Mouse (Mus musculus) heart, embryonic 15.5 days (tissue): Measurements from ENCODE around the gene Opa1. TPM values are rescaled to one million over a fixed set of nuclear protein-coding genes. Genes with fewer than 3 reads are reported as not detected.
A peak's percentile ranks its signal among the peaks of the same experiment; 100 is the strongest.

ENCODE experiments used
- ATAC-seq: fragments of 200-750 bp; cut with Nextera tagmentation; replicated peaks from 2 replicates; pipeline ENCODE4 v1.8.0; 2017; ENCODE audit warnings: low read depth, moderate TSS enrichment; ENCODE audit not compliant: insufficient number of reproducible peaks, insufficient read depth, low FRiP score
- H3K27ac ChIP-seq: fragments of 300-500 bp; sonication (generic); 2 replicates; pipeline ENCODE4 v1.5.1; 2015; ENCODE audit warnings: mild to moderate bottlenecking, inconsistent platforms
- H3K27me3 ChIP-seq: fragments of 300-500 bp; sonication (generic); 2 replicates; pipeline ENCODE4 v1.6.1; 2015; ENCODE audit warnings: inconsistent platforms
- H3K36me3 ChIP-seq: fragments of 300-500 bp; sonication (generic); 2 replicates; pipeline ENCODE4 v1.6.1; 2015; ENCODE audit warnings: mild to moderate bottlenecking, inconsistent platforms
- H3K4me1 ChIP-seq: fragments of 300-500 bp; sonication (generic); replicated peaks from 2 replicates; pipeline ENCODE4 v1.6.1; 2015; ENCODE audit warnings: inconsistent platforms
- H3K4me2 ChIP-seq: fragments of 300-500 bp; sonication (generic); 2 replicates; pipeline ENCODE4 v1.6.1; 2015; ENCODE audit warnings: inconsistent platforms, mild to moderate bottlenecking, moderate library complexity
- H3K4me3 ChIP-seq: fragments of 300-500 bp; sonication (generic); 2 replicates; pipeline ENCODE4 v1.5.1; 2015; ENCODE audit warnings: mild to moderate bottlenecking, inconsistent platforms
- H3K9ac ChIP-seq: fragments of 300-500 bp; sonication (generic); 2 replicates; pipeline ENCODE4 v1.6.1; 2015; ENCODE audit warnings: mild to moderate bottlenecking, inconsistent platforms
- H3K9me3 ChIP-seq: fragments of 300-500 bp; sonication (generic); replicated peaks from 2 replicates; pipeline ENCODE4 v1.6.1; 2016; ENCODE audit warnings: inconsistent platforms
- WGBS: fragments of 180-500 bp; shearing (Covaris S2); methylation state at CpG from one replicate; pipeline ENCODE4 v1.1.7; 2015; ENCODE audit warnings: mixed read lengths; 5-methylcytosine and 5-hydroxymethylcytosine counted together
- polyA plus RNA-seq: library from polyadenylated mRNA; unstranded; fragments of >200 nt; fragmentation: Nextera tagmentation; extraction: Ambion mirVana; gene quantifications from 2 replicates; pipeline ENCODE4 v1.2.1, GENCODE M21; 2015

The Opa1 gene
- polyA plus RNA-seq, 1 experiment from 2014 or later, result 37.1 TPM

DNA sequence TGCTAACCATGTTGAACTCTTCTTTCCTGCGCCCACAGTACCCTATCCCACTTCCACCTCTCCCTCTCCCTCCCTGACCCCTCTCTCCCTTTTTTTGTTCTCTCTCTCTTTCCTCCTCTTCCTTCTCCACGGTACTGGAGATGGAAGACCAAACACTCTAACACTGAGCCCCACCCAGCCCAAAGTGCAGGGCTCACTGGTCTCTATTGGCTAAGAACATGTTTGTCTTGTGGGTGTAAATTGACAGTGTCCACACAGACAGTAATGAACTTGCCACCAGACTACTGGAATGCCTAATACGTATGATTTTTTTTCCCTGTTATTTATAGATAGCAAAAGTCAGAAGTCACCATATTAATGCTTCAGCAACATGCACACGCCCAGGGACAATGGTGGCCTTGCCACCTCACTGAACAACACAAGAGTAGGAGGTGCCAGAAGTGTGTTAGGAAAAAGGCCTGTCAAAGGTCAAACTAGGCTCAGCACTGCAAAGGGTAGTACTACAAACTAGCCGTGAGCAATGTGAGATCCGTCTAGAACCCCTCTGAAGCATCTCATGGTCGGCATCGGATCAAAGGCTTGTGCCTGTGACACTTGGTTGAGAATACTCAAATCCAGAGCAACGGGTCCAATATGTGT lies 77.2 kb downstream of the Opa1 start:
- H3K9ac ChIP-seq, result no peak overlapping the region
- no peak for ATAC-seq
- H3K4me3 ChIP-seq, result no peak overlapping the region
- no peaks in the 10 kb centered on the region for H3K27me3 ChIP-seq
- H3K9me3 ChIP-seq, result no peaks in the 10 kb centered on the region
- H3K4me2 ChIP-seq, result no peak overlapping the region
- peaks cover 7% of the 10 kb centered on the region; the same call in 1 of the 2 replicates for H3K4me1 ChIP-seq
- no peak overlapping the region for H3K27ac ChIP-seq
- 72% methylated on average over 9 of the region's 9 CpGs for WGBS
- peaks cover 15% of the 10 kb centered on the region for H3K36me3 ChIP-seq

DNA sequence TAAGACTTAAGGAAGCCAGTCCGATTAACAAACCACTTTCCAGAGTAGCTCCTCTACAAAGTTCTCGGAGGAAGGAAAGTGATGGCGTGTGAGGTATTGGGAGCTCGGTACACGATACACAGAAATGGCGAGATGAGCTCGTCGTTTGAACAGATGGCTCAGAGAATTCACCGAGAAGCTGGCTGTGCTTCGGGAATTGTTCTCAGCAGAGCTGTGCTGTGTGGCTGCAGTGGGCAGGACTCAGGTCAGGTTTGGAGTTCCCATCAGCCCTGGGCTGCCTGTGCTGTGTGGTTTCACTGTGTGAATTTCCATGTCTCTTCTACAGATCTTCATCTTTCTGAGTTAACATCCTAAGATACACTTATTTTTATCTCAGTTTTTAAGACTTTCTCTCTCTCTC lies 77.8 kb downstream of the Opa1 start:
- H3K27me3 ChIP-seq, result no peaks in the 10 kb centered on the region
- H3K4me3 ChIP-seq, result no peak overlapping the region
- H3K9me3 ChIP-seq, result no peaks in the 10 kb centered on the region
- H3K4me1 ChIP-seq, result peaks cover 7% of the 10 kb centered on the region; the same call in 1 of the 2 replicates
- peaks cover 10% of the 10 kb centered on the region; the same call in 1 of the 2 replicates for H3K36me3 ChIP-seq
- no peak for ATAC-seq
- no peak overlapping the region for H3K4me2 ChIP-seq
- no peak overlapping the region for H3K27ac ChIP-seq
- 64% methylated on average over 10 of the region's 10 CpGs for WGBS
- no peak overlapping the region for H3K9ac ChIP-seq

DNA sequence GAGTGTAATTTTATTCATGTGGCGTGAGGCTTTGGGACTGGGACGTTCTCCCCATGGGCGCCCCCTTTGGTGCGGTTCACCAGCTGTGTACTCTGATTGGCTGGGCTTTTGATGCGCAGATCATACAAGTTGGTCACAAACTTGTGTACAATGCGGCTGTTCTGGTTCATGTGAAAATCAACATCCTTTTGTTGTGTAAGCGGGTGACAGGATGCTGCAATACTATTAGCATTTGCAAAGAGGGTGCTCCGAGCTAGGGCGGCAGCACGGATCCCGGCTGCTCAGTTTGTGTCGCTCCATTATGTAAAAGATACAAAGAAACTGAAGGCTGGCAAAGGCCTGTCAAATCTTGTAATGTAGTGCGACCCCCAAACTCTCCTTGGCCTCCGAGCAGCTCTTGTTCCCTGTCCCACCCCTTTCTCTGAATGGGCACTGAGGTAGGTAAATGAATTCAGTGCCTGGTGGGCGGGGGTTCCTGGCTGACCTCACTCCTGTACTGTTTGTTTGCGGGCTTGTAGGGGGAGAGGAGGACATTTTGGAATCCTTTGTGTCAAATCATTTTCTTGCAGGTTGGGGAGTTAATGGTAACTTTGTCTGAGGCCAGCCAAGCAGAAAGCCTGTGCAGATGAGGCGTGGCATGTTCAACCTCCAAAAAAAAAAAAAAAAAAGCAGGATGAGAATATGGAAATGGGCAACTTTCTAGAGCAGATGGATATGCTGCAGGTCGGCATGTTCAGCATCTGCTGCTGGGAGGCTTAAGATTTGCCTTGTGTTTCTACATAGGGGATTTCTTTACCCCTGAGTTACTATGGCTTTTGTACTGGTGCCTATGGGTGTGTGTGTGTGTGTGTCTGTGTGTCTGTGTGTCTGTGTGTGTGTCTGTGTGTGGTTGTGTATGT lies 78.8 kb downstream of the Opa1 start:
- Histone ChIP-seq H3K9me3 (no peaks in the 10 kb centered on the region), H3K36me3 (peaks cover 4% of the 10 kb centered on the region; the same call in 1 of the 2 replicates), H3K9ac (0 out of 2 replicates have a peak overlapping the region, but pooled peaks have one; percentile 28), H3K27me3 (no peaks in the 10 kb centered on the region), H3K4me3 (peak overlapping the region; percentile 30), H3K4me2 (peak overlapping the region; percentile 57), H3K4me1 (peaks cover 7% of the 10 kb centered on the region; the same call in 1 of the 2 replicates), H3K27ac (no peak overlapping the region)
- ATAC-seq, result no peak
- WGBS, result 22% methylated on average over 18 of the region's 18 CpGs

DNA sequence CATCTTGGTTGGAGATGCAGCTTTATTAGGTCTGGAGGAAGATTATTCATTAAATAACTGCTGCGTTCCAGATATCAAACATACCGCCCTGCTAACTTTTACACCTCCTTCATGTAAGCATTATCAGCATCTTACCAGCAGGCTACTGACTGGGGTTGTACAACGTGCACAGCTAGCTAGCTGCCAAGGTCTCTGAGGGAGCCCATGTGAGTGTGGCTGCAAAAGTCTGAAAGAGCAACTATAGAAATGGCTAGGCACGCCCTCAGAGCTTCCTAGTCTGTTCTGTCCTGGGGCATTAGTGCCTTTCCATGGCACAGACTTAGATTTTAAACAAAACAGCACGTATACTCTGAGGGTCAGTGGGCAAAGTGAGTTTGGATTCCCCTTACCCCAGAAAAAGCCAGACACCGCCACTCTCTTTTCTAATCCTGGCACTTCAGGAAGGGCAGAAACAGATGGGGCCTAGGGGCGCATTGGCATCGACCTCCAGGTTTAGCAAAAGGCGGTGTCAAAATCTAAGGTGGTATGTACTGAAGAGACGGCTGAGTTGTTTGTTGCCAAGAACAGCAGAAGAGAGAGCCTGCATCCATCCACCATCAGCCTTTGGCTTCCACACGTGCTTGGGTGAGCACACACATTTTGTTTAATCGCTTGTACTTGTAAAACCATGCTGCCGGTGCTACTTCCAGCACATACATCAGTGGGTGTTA lies 80.1 kb downstream of the Opa1 start:
- Histone ChIP-seq H3K27me3 (no peaks in the 10 kb centered on the region), H3K9me3 (no peaks in the 10 kb centered on the region), H3K4me1 (peaks cover 7% of the 10 kb centered on the region; the same call in 1 of the 2 replicates), H3K27ac (no peak overlapping the region), H3K4me3 (no peak overlapping the region), H3K9ac (no peak overlapping the region), H3K4me2 (no peak overlapping the region), H3K36me3 (no peaks in the 10 kb centered on the region)
- WGBS, result 78% methylated on average over 13 of the region's 13 CpGs
- ATAC-seq, result no peak

DNA sequence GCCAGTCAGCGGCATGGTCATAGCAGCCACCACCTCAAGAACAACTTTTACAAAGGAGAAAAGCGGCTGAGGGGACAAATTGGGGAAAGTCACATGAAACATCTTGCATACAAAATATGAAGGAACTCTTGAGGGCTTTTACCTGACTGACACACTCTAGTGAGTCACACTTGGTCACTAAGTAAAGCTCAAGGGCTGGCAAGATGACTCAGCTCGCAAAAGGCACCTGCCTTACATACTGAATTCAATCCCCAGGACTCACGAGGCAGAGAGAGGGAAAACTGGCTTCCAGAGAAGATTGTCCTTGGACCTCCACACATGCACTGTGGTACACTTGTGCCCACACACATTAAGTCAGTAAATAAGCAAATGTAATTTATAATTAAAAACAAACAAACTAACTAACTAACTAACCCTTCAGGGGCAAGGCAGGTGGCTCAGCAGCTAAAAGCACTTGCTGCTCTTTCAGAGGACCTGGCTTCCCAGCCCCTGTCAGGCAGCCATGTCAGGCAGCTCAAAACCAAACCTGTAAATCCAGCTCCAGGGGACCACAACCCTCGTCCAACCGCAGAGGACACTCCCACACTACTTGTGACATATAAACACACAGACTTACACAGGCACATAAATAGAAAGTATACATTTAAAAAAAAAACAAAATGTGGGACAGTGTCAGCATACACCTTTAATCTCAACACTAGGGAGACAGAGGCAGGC lies 84.1 kb downstream of the Opa1 start:
- no peak overlapping the region for H3K4me2 ChIP-seq
- no peak overlapping the region for H3K9ac ChIP-seq
- no peak overlapping the region for H3K27ac ChIP-seq
- 0 out of 2 replicates have a peak, but pooled peaks cover 5% of the 10 kb centered on the region for H3K4me1 ChIP-seq
- no peaks in the 10 kb centered on the region for H3K9me3 ChIP-seq
- H3K4me3 ChIP-seq, result no peak overlapping the region
- no peaks in the 10 kb centered on the region for H3K27me3 ChIP-seq
- no peaks in the 10 kb centered on the region for H3K36me3 ChIP-seq
- 78% methylated on average over 6 of the region's 6 CpGs for WGBS
- no peak for ATAC-seq

DNA sequence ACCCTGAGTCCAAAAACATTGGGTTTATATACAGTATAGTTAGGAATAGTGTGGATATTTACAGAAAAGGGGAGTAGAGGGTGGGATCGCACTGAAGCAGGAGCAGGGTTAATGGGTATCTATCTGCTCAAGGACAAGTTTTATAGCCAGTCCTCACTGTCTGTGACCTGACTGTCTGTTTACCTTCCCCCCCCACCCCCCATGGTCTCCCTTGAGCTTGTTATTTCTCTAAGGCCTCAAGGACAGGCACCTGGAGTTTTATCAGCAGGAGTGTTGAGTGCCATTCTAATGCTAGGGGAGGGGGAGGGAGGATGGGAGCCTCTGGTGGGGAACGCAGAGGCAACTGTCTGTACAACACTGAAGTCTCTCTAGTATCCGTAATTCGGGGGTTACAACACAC lies 85.3 kb downstream of the Opa1 start:
- no peak for ATAC-seq
- Histone ChIP-seq H3K27ac (no peak overlapping the region), H3K9ac (no peak overlapping the region), H3K36me3 (no peaks in the 10 kb centered on the region), H3K4me1 (0 out of 2 replicates have a peak, but pooled peaks cover 5% of the 10 kb centered on the region), H3K4me2 (no peak overlapping the region), H3K27me3 (no peaks in the 10 kb centered on the region), H3K4me3 (no peak overlapping the region), H3K9me3 (no peaks in the 10 kb centered on the region)
- WGBS, result 27% methylated on average over 4 of the region's 4 CpGs

DNA sequence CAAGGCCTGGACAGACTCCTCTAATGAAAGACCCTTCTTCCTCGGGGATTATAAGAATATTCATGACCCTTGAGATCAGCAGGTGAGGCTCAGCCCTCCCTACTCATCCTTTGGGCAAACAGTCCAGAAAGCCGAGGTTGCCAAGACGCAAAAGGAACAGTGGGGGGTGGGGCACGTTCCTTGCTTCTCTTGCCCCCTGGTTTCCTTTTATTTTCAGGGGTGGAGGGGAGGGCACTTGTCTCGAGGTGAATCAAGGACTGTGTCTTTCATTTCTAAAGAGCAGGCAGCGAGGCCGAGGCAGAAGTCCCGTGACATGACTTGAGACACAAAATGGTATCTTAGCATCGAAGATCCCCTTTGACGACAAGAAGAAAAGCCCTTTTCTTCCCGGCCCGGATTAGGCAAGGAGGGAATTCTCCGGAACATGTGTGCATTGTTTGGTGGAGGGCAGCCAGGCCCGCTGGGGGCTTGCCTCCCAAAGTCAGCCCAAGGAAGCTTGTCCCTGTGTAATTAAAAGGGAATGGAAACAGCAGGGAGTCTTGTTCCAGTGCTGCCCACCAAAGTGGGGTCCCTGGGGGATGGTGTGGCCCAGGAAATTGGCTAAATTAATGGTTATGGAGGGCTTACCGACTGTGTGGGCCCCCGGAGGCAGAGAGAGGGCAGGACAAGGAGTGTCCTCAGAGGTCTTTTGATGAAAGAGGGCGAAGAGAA lies 88.0 kb downstream of the Opa1 start:
- no peaks in the 10 kb centered on the region for H3K36me3 ChIP-seq
- ATAC-seq, result no peak
- no peak overlapping the region for H3K9ac ChIP-seq
- no peak overlapping the region for H3K27ac ChIP-seq
- H3K4me1 ChIP-seq, result 0 out of 2 replicates have a peak, but pooled peaks cover 5% of the 10 kb centered on the region
- no peak overlapping the region for H3K4me3 ChIP-seq
- H3K9me3 ChIP-seq, result no peaks in the 10 kb centered on the region
- no peaks in the 10 kb centered on the region for H3K27me3 ChIP-seq
- 43% methylated on average over 17 of the region's 17 CpGs for WGBS
- H3K4me2 ChIP-seq, result no peak overlapping the region

DNA sequence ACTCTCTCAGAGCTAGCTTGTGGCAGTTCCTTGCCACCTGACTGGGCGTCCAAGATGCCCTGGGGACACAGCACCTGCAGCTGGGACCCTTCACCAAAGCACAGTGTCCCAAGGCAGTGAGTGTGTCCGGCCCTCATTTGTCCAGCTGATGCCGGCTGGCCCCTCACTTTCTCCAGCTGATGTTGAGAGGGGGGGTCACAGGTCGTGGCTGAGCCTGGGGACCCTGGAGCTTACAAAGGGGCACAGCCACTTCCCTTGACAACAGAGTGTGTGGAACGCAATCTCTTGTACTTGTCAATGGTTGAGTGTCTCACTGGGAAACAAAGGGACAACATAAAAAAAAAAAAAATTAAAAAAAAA lies 88.5 kb downstream of the Opa1 start:
- Histone ChIP-seq H3K36me3 (no peaks in the 10 kb centered on the region), H3K4me3 (no peak overlapping the region), H3K27ac (no peak overlapping the region), H3K27me3 (no peaks in the 10 kb centered on the region), H3K4me1 (0 out of 2 replicates have a peak, but pooled peaks cover 5% of the 10 kb centered on the region), H3K4me2 (no peak overlapping the region), H3K9me3 (no peaks in the 10 kb centered on the region), H3K9ac (no peak overlapping the region)
- WGBS, result 53% methylated on average over 5 of the region's 5 CpGs
- ATAC-seq, result no peak

DNA sequence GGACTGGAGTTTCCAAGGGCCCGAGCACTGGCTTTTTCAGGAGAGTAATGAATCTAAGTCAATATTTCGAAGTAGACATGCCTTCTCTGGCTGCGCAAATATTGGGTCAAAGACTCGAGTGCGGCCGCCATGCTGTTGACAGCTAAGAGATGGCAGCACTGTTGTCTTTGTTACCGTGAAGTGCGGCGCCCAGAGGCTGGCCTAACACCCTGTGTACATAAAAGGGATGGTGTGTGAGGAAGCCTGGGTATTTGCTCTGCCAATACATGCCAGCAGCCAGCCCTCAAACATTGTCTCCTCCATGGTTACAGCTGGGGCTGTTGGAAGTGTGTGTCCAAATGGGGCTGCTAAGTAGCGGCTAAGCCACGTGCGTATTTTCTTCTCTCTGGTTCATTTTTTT lies 89.3 kb downstream of the Opa1 start:
- H3K9ac ChIP-seq, result no peak overlapping the region
- no peak for ATAC-seq
- H3K4me1 ChIP-seq, result 0 out of 2 replicates have a peak, but pooled peaks cover 5% of the 10 kb centered on the region
- H3K9me3 ChIP-seq, result no peaks in the 10 kb centered on the region
- H3K4me2 ChIP-seq, result no peak overlapping the region
- WGBS, result 82% methylated on average over 12 of the region's 12 CpGs
- H3K27ac ChIP-seq, result no peak overlapping the region
- H3K4me3 ChIP-seq, result no peak overlapping the region
- H3K27me3 ChIP-seq, result no peaks in the 10 kb centered on the region
- no peaks in the 10 kb centered on the region for H3K36me3 ChIP-seq

DNA sequence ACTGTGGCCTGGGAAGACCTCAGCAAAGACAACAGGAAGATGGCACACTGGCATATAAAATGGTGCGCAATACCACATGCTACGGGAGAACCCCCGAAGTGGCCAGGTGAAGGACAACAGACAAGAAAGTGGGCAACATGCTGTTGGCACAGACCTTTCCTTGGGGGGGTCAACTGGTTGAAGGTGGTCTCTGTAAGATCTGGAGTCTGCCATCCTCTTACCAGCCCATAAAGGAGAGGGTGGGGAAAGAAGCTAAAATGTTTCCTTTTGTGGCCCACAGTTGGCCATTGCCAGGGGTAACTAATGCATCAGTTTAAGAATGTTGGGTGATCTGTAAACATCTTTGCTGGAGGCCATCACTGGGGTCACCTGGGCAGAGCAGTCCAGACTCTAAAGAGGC lies 91.7 kb downstream of the Opa1 start:
- no peak overlapping the region for H3K4me2 ChIP-seq
- H3K36me3 ChIP-seq, result no peaks in the 10 kb centered on the region
- no peak overlapping the region for H3K27ac ChIP-seq
- no peak overlapping the region for H3K4me3 ChIP-seq
- 95% methylated on average over 3 of the region's 3 CpGs for WGBS
- ATAC-seq, result no peak
- H3K9ac ChIP-seq, result no peak overlapping the region
- H3K27me3 ChIP-seq, result no peaks in the 10 kb centered on the region
- no peaks in the 10 kb centered on the region for H3K4me1 ChIP-seq
- no peaks in the 10 kb centered on the region for H3K9me3 ChIP-seq
